Mouse (Mus musculus) right cerebral cortex, postnatal 36 days (tissue): ENCODE data around the gene Clcnka.
A peak's percentile ranks its signal among the peaks of the same experiment; 100 is the strongest.

Experiments used
- DNase-seq, 2 experiments: peaks; one replicate each; pipeline ENCODE4 v3.0.0; 2022; ENCODE audit warnings: low spot score in 2 of 2, mixed read lengths in 1 of 2

Clcnka gene

GRCm38 (mm10) chr4:141421423-141421822 is 22.9 kb upstream of the Clcnka start:
- DNase-seq, result no peak

GRCm38 (mm10) chr4:141420886-141421285 is 22.4 kb upstream of the Clcnka start:
- DNase-seq, result no peak

- DNase-seq, result no peak
Measured at GRCm38 (mm10) chr4:141420192-141420829, 21.8 kb upstream of the Clcnka start, which contains the start of gene Hspb7. TSS of gene Hspb7 (plus strand) at chr4:141420779.

GRCm38 (mm10) chr4:141419398-141420191 is 21.1 kb upstream of the Clcnka start:
- peak in 1 of 2 experiments; percentile 44 for DNase-seq

- DNase-seq, result no peak
Measured at GRCm38 (mm10) chr4:141415924-141416323, 17.4 kb upstream of the Clcnka start, which contains the start of gene Clcnkb. TSS of gene Clcnkb (minus strand) at chr4:141416014.

- DNase-seq, result no peak
Measured at GRCm38 (mm10) chr4:141411430-141411992, 13.0 kb upstream of the Clcnka start.

- no peak for DNase-seq
Measured at GRCm38 (mm10) chr4:141408577-141408976, 10.1 kb upstream of the Clcnka start.

- no peak for DNase-seq
Measured at GRCm38 (mm10) chr4:141406516-141407299, 8.2 kb upstream of the Clcnka start.

GRCm38 (mm10) chr4:141405314-141405622 is 6.7 kb upstream of the Clcnka start:
- DNase-seq, result no peak

GRCm38 (mm10) chr4:141404518-141405313 is 6.2 kb upstream of the Clcnka start:
- peak; percentile 79 to 81 for DNase-seq

GRCm38 (mm10) chr4:141400171-141400570 is 1.6 kb upstream of the Clcnka start:
- no peak for DNase-seq

GRCm38 (mm10) chr4:141397861-141398260 is 663 bp downstream of the Clcnka start:
- no peak for DNase-seq

GRCm38 (mm10) chr4:141394751-141395150 is 3.8 kb downstream of the Clcnka start:
- DNase-seq, result no peak

GRCm38 (mm10) chr4:141391293-141391692 is 7.2 kb downstream of the Clcnka start:
- DNase-seq, result no peak

- no peak for DNase-seq
Measured at GRCm38 (mm10) chr4:141389366-141390150, 9.0 kb downstream of the Clcnka start.

GRCm38 (mm10) chr4:141387933-141388332 is 10.6 kb downstream of the Clcnka start:
- no peak for DNase-seq

GRCm38 (mm10) chr4:141387093-141387784 is 11.3 kb downstream of the Clcnka start:
- peak; percentile 46 to 63 for DNase-seq

GRCm38 (mm10) chr4:141386150-141386549 is 12.4 kb downstream of the Clcnka start:
- no peak for DNase-seq

- DNase-seq, result no peak
Measured at GRCm38 (mm10) chr4:141385275-141385674, 13.2 kb downstream of the Clcnka start.

GRCm38 (mm10) chr4:141382406-141382805 is 16.1 kb downstream of the Clcnka start:
- DNase-seq, result no peak
